Comparison of ENCODE assay signal across 8 mouse cellular contexts in genomic region chr5:4530236-4531067, GRCm38 (mm10).
DNase-seq lines count a peak whose midpoint lies in the region; ATAC-seq and TF ChIP-seq lines count a peak whose summit lies in the region.

No protein-coding gene starts in this region.

- no peak overlapping the region for H3K9ac ChIP-seq in hindbrain, postnatal 0 days (replicated peaks; ENCODE audit: low read length)
- H3K9ac ChIP-seq in hindbrain, embryonic 12.5 days = no peak overlapping the region
- H3K9ac ChIP-seq in forebrain, postnatal 0 days = no peak overlapping the region
- no peak overlapping the region for H3K9ac ChIP-seq in neural tube, embryonic 15.5 days (replicated peaks)

- no peaks in the 10 kb centered on the region for H3K36me3 ChIP-seq in hindbrain, postnatal 0 days (ENCODE audit: insufficient read depth, low read length)
- H3K36me3 ChIP-seq in hindbrain, embryonic 12.5 days = no peaks in the 10 kb centered on the region
- H3K36me3 ChIP-seq in forebrain, postnatal 0 days (ENCODE audit: insufficient read depth) = no peaks in the 10 kb centered on the region
- no peaks in the 10 kb centered on the region for H3K36me3 ChIP-seq in neural tube, embryonic 15.5 days

- H3K27me3 ChIP-seq in hindbrain, postnatal 0 days (ENCODE audit: insufficient read depth, low read length) = no peaks in the 10 kb centered on the region
- no peaks in the 10 kb centered on the region for H3K27me3 ChIP-seq in hindbrain, embryonic 12.5 days
- H3K27me3 ChIP-seq in forebrain, postnatal 0 days (ENCODE audit: insufficient read depth, low read length) = no peaks in the 10 kb centered on the region
- no peaks in the 10 kb centered on the region for H3K27me3 ChIP-seq in neural tube, embryonic 15.5 days (replicated peaks)

- no peak overlapping the region for H3K4me2 ChIP-seq in hindbrain, postnatal 0 days (ENCODE audit: low read depth, low read length)
- H3K4me2 ChIP-seq in hindbrain, embryonic 12.5 days (replicated peaks) = no peak overlapping the region
- H3K4me2 ChIP-seq in forebrain, postnatal 0 days (ENCODE audit: low read depth) = no peak overlapping the region
- no peak overlapping the region for H3K4me2 ChIP-seq in neural tube, embryonic 15.5 days

- H3K27ac ChIP-seq in hindbrain, postnatal 0 days = no peak overlapping the region
- H3K27ac ChIP-seq in hindbrain, embryonic 12.5 days = no peak overlapping the region
- H3K27ac ChIP-seq in bone marrow macrophage, adult 2 months (ENCODE audit: insufficient read depth, low read depth, low read length) = peak overlapping the region; percentile 98
- H3K27ac ChIP-seq in forebrain, postnatal 0 days (ENCODE audit: low read depth, low read length) = no peak overlapping the region
- H3K27ac ChIP-seq in neural tube, embryonic 15.5 days (replicated peaks) = no peak overlapping the region

- TF ChIP-seq POLR2A in bone marrow macrophage, adult 2 months (IDR thresholded peaks at IDR 0.05; ENCODE audit: borderline replicate concordance, low read depth, low read length) = no peak

- DNase-seq in hindbrain, postnatal 0 days (ENCODE audit: low spot score) = peak; percentile 46
- DNase-seq in forebrain, postnatal 0 days = peak; percentile 47
- DNase-seq in layer of hippocampus, adult 8-10 months (ENCODE audit: low spot score in 2 of 2) = peak; percentile 10 to 14
- no peak for DNase-seq in gastrocnemius, postnatal 14 days

- no peaks in the 10 kb centered on the region for H3K9me3 ChIP-seq in hindbrain, postnatal 0 days (ENCODE audit: low read length)
- no peaks in the 10 kb centered on the region for H3K9me3 ChIP-seq in hindbrain, embryonic 12.5 days (replicated peaks)
- no peaks in the 10 kb centered on the region for H3K9me3 ChIP-seq in forebrain, postnatal 0 days (ENCODE audit: low read length)
- no peaks in the 10 kb centered on the region for H3K9me3 ChIP-seq in neural tube, embryonic 15.5 days (replicated peaks)

- H3K4me1 ChIP-seq in hindbrain, postnatal 0 days (ENCODE audit: insufficient read depth, low read length) = no peaks in the 10 kb centered on the region
- H3K4me1 ChIP-seq in hindbrain, embryonic 12.5 days = peaks cover 10% of the 10 kb centered on the region
- peaks cover 15% of the 10 kb centered on the region for H3K4me1 ChIP-seq in bone marrow macrophage, adult 2 months (ENCODE audit: control insufficient read depth, insufficient read depth, low read length)
- peaks cover 10% of the 10 kb centered on the region for H3K4me1 ChIP-seq in forebrain, postnatal 0 days (ENCODE audit: insufficient read depth)
- 0 out of 2 replicates have a peak, but pooled peaks cover 2% of the 10 kb centered on the region for H3K4me1 ChIP-seq in neural tube, embryonic 15.5 days

- no peak overlapping the region for H3K4me3 ChIP-seq in hindbrain, postnatal 0 days (ENCODE audit: low read length)
- no peak overlapping the region for H3K4me3 ChIP-seq in hindbrain, embryonic 12.5 days
- peak overlapping the region; percentile 46 for H3K4me3 ChIP-seq in bone marrow macrophage, adult 2 months (ENCODE audit: insufficient read depth, low read length)
- no peak overlapping the region for H3K4me3 ChIP-seq in forebrain, postnatal 0 days (ENCODE audit: low read depth, low read length)
- H3K4me3 ChIP-seq in neural tube, embryonic 15.5 days (replicated peaks) = no peak overlapping the region

- no peak for TF ChIP-seq CTCF in hindbrain, postnatal 0 days (IDR thresholded peaks at IDR 0.05; ENCODE audit: low read depth)
- TF ChIP-seq CTCF in bone marrow macrophage, adult 2 months (IDR thresholded peaks at IDR 0.05; ENCODE audit: low read depth, low read length) = no peak
- TF ChIP-seq CTCF in forebrain, postnatal 0 days (IDR thresholded peaks at IDR 0.05; ENCODE audit: low read depth) = no peak

- WGBS in hindbrain, postnatal 0 days = 23% methylated on average over 10 of the region's 10 CpGs
- 29% methylated on average over 10 of the region's 10 CpGs for WGBS in hindbrain, embryonic 12.5 days
- WGBS in forebrain, postnatal 0 days = 18% methylated on average over 10 of the region's 10 CpGs
- 43% methylated on average over 10 of the region's 10 CpGs for WGBS in neural tube, embryonic 15.5 days

- intact Hi-C loops in gastrocnemius, postnatal 14 days (cut with DNase I; ENCODE audit: low total_unique reads) = no loop called here

- ATAC-seq in hindbrain, postnatal 0 days = peak; percentile 55
- ATAC-seq in hindbrain, embryonic 12.5 days (ENCODE audit: low FRiP score) = no peak
- ATAC-seq in forebrain, postnatal 0 days = peak; percentile 63
- ATAC-seq in neural tube, embryonic 15.5 days (ENCODE audit: low FRiP score) = 0 out of 2 replicates have a peak, but pooled peaks have one; percentile 38
- ATAC-seq in CD4-positive, CD25-positive, alpha-beta regulatory T cell, adult 4 months = no peak

Comparison
In these comparisons a context has a peak if more than half of its experiments do, and no peak if none do; other contexts are left out.
1. ATAC-seq: peak in hindbrain, postnatal 0 days (single experiment), forebrain, postnatal 0 days (single experiment) and neural tube, embryonic 15.5 days (single experiment); none in hindbrain, embryonic 12.5 days (single experiment) and CD4-positive, CD25-positive, alpha-beta regulatory T cell, adult 4 months (single experiment).